Mouse (Mus musculus) lung, postnatal 14 days (tissue): ENCODE data around the gene Ralgds.
A peak's percentile ranks its signal among the peaks of the same experiment; 100 is the strongest.

ENCODE experiments used
- DNase-seq: peaks from one replicate; pipeline ENCODE4 v3.0.0; 2021

The Ralgds gene

GRCm38 (mm10) chr2:28569903-28570302 is 57.0 kb downstream of the Ralgds start:
- peak; percentile 12 for DNase-seq

GRCm38 (mm10) chr2:28575341-28575740 is 62.4 kb downstream of the Ralgds start:
- no peak for DNase-seq

- peak; percentile 56 for DNase-seq
These were observed 63.9 kb downstream of the Ralgds start for GRCm38 (mm10) chr2:28576815-28577214.

- DNase-seq: peak; percentile 25
These were observed 65.1 kb downstream of the Ralgds start for GRCm38 (mm10) chr2:28578003-28578402.

- DNase-seq: peak; percentile 89
These were observed 69.9 kb downstream of the Ralgds start for GRCm38 (mm10) chr2:28582647-28583353.

GRCm38 (mm10) chr2:28583651-28584050 is 70.7 kb downstream of the Ralgds start, which contains the start of gene Gtf3c5:
TSS of gene Gtf3c5 (minus strand) at chr2:28583751.
- no peak for DNase-seq

- DNase-seq: peak; percentile 83
These were observed 72.2 kb downstream of the Ralgds start for GRCm38 (mm10) chr2:28585043-28585571.

GRCm38 (mm10) chr2:28585730-28586129 is 72.8 kb downstream of the Ralgds start:
- DNase-seq: no peak

- no peak for DNase-seq
These were observed 75.6 kb downstream of the Ralgds start for GRCm38 (mm10) chr2:28588574-28588973.

GRCm38 (mm10) chr2:28591479-28591878 is 78.6 kb downstream of the Ralgds start:
- DNase-seq: no peak

GRCm38 (mm10) chr2:28592809-28593208 is 79.9 kb downstream of the Ralgds start:
- peak; percentile 78 for DNase-seq

GRCm38 (mm10) chr2:28596021-28596420 is 83.1 kb downstream of the Ralgds start:
- DNase-seq: no peak

- no peak for DNase-seq
These were observed 84.1 kb downstream of the Ralgds start for GRCm38 (mm10) chr2:28596998-28597397.

- no peak for DNase-seq
These were observed 85.0 kb downstream of the Ralgds start for GRCm38 (mm10) chr2:28597733-28598547.

GRCm38 (mm10) chr2:28598692-28599568 is 86.0 kb downstream of the Ralgds start:
- no peak for DNase-seq

GRCm38 (mm10) chr2:28599569-28599900 is 86.6 kb downstream of the Ralgds start:
- no peak for DNase-seq

- DNase-seq: no peak
These were observed 89.0 kb downstream of the Ralgds start for GRCm38 (mm10) chr2:28601720-28602590.
